12 mouse cellular contexts compared by ENCODE assay signal in genomic region chr6:86637171-86637835, GRCm38 (mm10). TPM values are rescaled to one million over a fixed set of nuclear protein-coding genes. Genes with fewer than 3 reads are reported as not detected.
DNase-seq lines count a peak whose midpoint lies in the region; ATAC-seq and TF ChIP-seq lines count a peak whose summit lies in the region.
"Had no signal": no experiment of that assay in that cellular context is flagged by ENCODE, and none has a peak within 500 bp of the region (broad histone marks: within the 10 kb centered on the region; RNA-seq: fewer than 3 reads in every experiment).

No protein-coding gene starts in this region.

- no peak overlapping the region for H3K27ac ChIP-seq in kidney, embryonic 15.5 days
- H3K27ac ChIP-seq in intestine, embryonic 16.5 days (ENCODE audit: low read length) = no peak overlapping the region; the same call in 1 of the 2 replicates
- peak overlapping the region; percentile 85 for H3K27ac ChIP-seq in liver, postnatal 0 days (ENCODE audit: low read depth)
- no peak overlapping the region for H3K27ac ChIP-seq in forebrain, embryonic 14.5 days (ENCODE audit: low read depth, low read length)
- no peak overlapping the region for H3K27ac ChIP-seq in hindbrain, embryonic 10.5 days

- no peaks in the 10 kb centered on the region for H3K36me3 ChIP-seq in kidney, embryonic 15.5 days
- no peaks in the 10 kb centered on the region for H3K36me3 ChIP-seq in intestine, embryonic 16.5 days (ENCODE audit: control insufficient read depth, insufficient read depth, low read length)
- H3K36me3 ChIP-seq in liver, postnatal 0 days (replicated peaks; ENCODE audit: insufficient read depth, low read length) = no peaks in the 10 kb centered on the region
- no peaks in the 10 kb centered on the region for H3K36me3 ChIP-seq in forebrain, embryonic 14.5 days (ENCODE audit: control insufficient read depth, insufficient read depth, low read length)
- no peaks in the 10 kb centered on the region for H3K36me3 ChIP-seq in hindbrain, embryonic 10.5 days

- no peaks in the 10 kb centered on the region for H3K4me1 ChIP-seq in kidney, embryonic 15.5 days
- H3K4me1 ChIP-seq in intestine, embryonic 16.5 days (ENCODE audit: control insufficient read depth, insufficient read depth, low read length) = peaks cover 5% of the 10 kb centered on the region; the same call in 1 of the 2 replicates
- peaks cover 48% of the 10 kb centered on the region for H3K4me1 ChIP-seq in liver, postnatal 0 days (ENCODE audit: insufficient read depth)
- H3K4me1 ChIP-seq in forebrain, embryonic 14.5 days (ENCODE audit: control insufficient read depth, insufficient read depth, low read length) = no peaks in the 10 kb centered on the region
- H3K4me1 ChIP-seq in hindbrain, embryonic 10.5 days (replicated peaks) = no peaks in the 10 kb centered on the region

- H3K4me2 ChIP-seq in kidney, embryonic 15.5 days = no peak overlapping the region
- no peak overlapping the region for H3K4me2 ChIP-seq in intestine, embryonic 16.5 days (ENCODE audit: low read depth, low read length)
- H3K4me2 ChIP-seq in liver, postnatal 0 days (ENCODE audit: low read depth, low read length) = peak overlapping the region; percentile 54
- H3K4me2 ChIP-seq in forebrain, embryonic 14.5 days (ENCODE audit: low read length) = no peak overlapping the region

- no peak overlapping the region for H3K4me3 ChIP-seq in kidney, embryonic 15.5 days (replicated peaks)
- no peak overlapping the region for H3K4me3 ChIP-seq in intestine, embryonic 16.5 days (ENCODE audit: low read length)
- H3K4me3 ChIP-seq in liver, postnatal 0 days (ENCODE audit: low read depth, low read length) = no peak overlapping the region
- H3K4me3 ChIP-seq in forebrain, embryonic 14.5 days (ENCODE audit: low read depth, low read length) = no peak overlapping the region
- H3K4me3 ChIP-seq in hindbrain, embryonic 10.5 days = no peak overlapping the region

- H3K9me3 ChIP-seq in kidney, embryonic 15.5 days (replicated peaks) = no peaks in the 10 kb centered on the region
- no peaks in the 10 kb centered on the region for H3K9me3 ChIP-seq in intestine, embryonic 16.5 days (ENCODE audit: control insufficient read depth, low read length)
- no peaks in the 10 kb centered on the region for H3K9me3 ChIP-seq in liver, postnatal 0 days (ENCODE audit: low read length)
- no peaks in the 10 kb centered on the region for H3K9me3 ChIP-seq in forebrain, embryonic 14.5 days (replicated peaks; ENCODE audit: control insufficient read depth, low read length)
- no peaks in the 10 kb centered on the region for H3K9me3 ChIP-seq in hindbrain, embryonic 10.5 days

- H3K27me3 ChIP-seq in kidney, embryonic 15.5 days = no peaks in the 10 kb centered on the region
- no peaks in the 10 kb centered on the region for H3K27me3 ChIP-seq in intestine, embryonic 16.5 days (replicated peaks; ENCODE audit: control insufficient read depth, insufficient read depth, low read length)
- H3K27me3 ChIP-seq in liver, postnatal 0 days (ENCODE audit: insufficient read depth, low read length) = no peaks in the 10 kb centered on the region
- no peaks in the 10 kb centered on the region for H3K27me3 ChIP-seq in forebrain, embryonic 14.5 days (replicated peaks; ENCODE audit: control insufficient read depth, insufficient read depth, low read length)
- no peaks in the 10 kb centered on the region for H3K27me3 ChIP-seq in hindbrain, embryonic 10.5 days (ENCODE audit: insufficient read depth, poor library complexity, severe bottlenecking)

- no peak overlapping the region for H3K9ac ChIP-seq in kidney, embryonic 15.5 days
- peak overlapping the region; percentile 34; the same call in 1 of the 2 replicates for H3K9ac ChIP-seq in intestine, embryonic 16.5 days (ENCODE audit: low read depth, low read length)
- H3K9ac ChIP-seq in liver, postnatal 0 days (replicated peaks) = peak overlapping the region; percentile 40
- no peak overlapping the region for H3K9ac ChIP-seq in forebrain, embryonic 14.5 days (ENCODE audit: low read length)

- no peak for DNase-seq in kidney, postnatal 25 days
- DNase-seq in c-Kit-positive CD71-positive TER-119-negative erythroid progenitor cells, embryonic 14.5 days (ENCODE audit: low read depth) = peak; percentile 80
- DNase-seq in liver, postnatal 0 days = no peak
- DNase-seq in forebrain, embryonic 14.5 days (ENCODE audit: low spot score) = no peak
- no peak for DNase-seq in hindbrain, embryonic 10.5 days (ENCODE audit: low spot score)
- no peak for DNase-seq in layer of hippocampus, postnatal 25 days (ENCODE audit: extremely low spot score in 1 of 2, low spot score in 1 of 2)
- DNase-seq: cerebellum, adult 11 months; midbrain, embryonic 14.5 days; retina, postnatal 1 day had no signal

- WGBS in kidney, embryonic 15.5 days = 68% methylated on average over 4 of the region's 4 CpGs
- 58% methylated on average over 4 of the region's 4 CpGs for WGBS in intestine, embryonic 16.5 days
- 43% methylated on average over 4 of the region's 4 CpGs for WGBS in liver, postnatal 0 days (ENCODE audit: insufficient replicate concordance)
- WGBS in forebrain, embryonic 14.5 days = 73% methylated on average over 4 of the region's 4 CpGs
- WGBS in hindbrain, embryonic 10.5 days = 75% methylated on average over 4 of the region's 4 CpGs

- no peak for TF ChIP-seq CTCF in liver, postnatal 0 days (IDR thresholded peaks at IDR 0.05; ENCODE audit: low read depth)

- ATAC-seq in kidney, embryonic 15.5 days (replicated peaks; ENCODE audit: low FRiP score) = 0 out of 2 replicates have a peak, but pooled peaks have one; percentile 35
- 0 out of 2 replicates have a peak, but pooled peaks have one; percentile 6 for ATAC-seq in intestine, embryonic 16.5 days
- ATAC-seq in liver, postnatal 0 days = peak; percentile 39
- no peak for ATAC-seq in forebrain, embryonic 14.5 days

- TF ChIP-seq EP300 in liver, postnatal 0 days (IDR thresholded peaks at IDR 0.05; ENCODE audit: low read depth) = peak; percentile 94

RNA-seq across cellular contexts. Expression of gene Asprv1, which starts 9.3 kb away (rescaled TPM):
- 2.6 and 4.5 TPM in 2 replicates for polyA plus RNA-seq in kidney, embryonic 15.5 days (2015; fragmentation: Nextera tagmentation; extraction: Ambion mirVana)
- polyA plus RNA-seq in intestine, embryonic 16.5 days (2015; fragmentation: Nextera tagmentation; extraction: Ambion mirVana) = 0.73 and 1.1 TPM in 2 replicates
- polyA plus RNA-seq in liver, postnatal 0 days (2015; fragmentation: Nextera tagmentation; extraction: Ambion mirVana) = 7.3 and 8.6 TPM in 2 replicates
- 0.59 and 1.0 TPM in 2 replicates for polyA plus RNA-seq in forebrain, embryonic 14.5 days (2014; fragmentation: Nextera tagmentation; extraction: Ambion mirVana)
- polyA plus RNA-seq in hindbrain, embryonic 10.5 days (2016; fragmentation: Nextera tagmentation; extraction: Ambion mirVana) = 0.71 TPM in 2 replicates
- 1 to 10 TPM; 1.4 to 1.5 TPM for total RNA-seq in layer of hippocampus, postnatal 25 days (2021)
- total RNA-seq: heart, postnatal 36 days had no signal

RNA-seq across cellular contexts. Expression of gene Mxd1, which starts 31.7 kb away (rescaled TPM):
- polyA plus RNA-seq in kidney, embryonic 15.5 days (2015; fragmentation: Nextera tagmentation; extraction: Ambion mirVana) = 10.4 and 11.9 TPM in 2 replicates
- 15.0 and 19.7 TPM in 2 replicates for polyA plus RNA-seq in intestine, embryonic 16.5 days (2015; fragmentation: Nextera tagmentation; extraction: Ambion mirVana)
- 19.1 and 22.0 TPM in 2 replicates for polyA plus RNA-seq in liver, postnatal 0 days (2015; fragmentation: Nextera tagmentation; extraction: Ambion mirVana)
- 15.3 and 16.4 TPM in 2 replicates for polyA plus RNA-seq in forebrain, embryonic 14.5 days (2014; fragmentation: Nextera tagmentation; extraction: Ambion mirVana)
- polyA plus RNA-seq in hindbrain, embryonic 10.5 days (2016; fragmentation: Nextera tagmentation; extraction: Ambion mirVana) = 11.8 and 22.2 TPM in 2 replicates
- 10 to 100 TPM; 19.2 to 21.2 TPM for total RNA-seq in layer of hippocampus, postnatal 25 days (2021)

RNA-seq across cellular contexts. Expression of gene Snrnp27, which starts 47.0 kb away (rescaled TPM):
- 106 and 123 TPM in 2 replicates for polyA plus RNA-seq in kidney, embryonic 15.5 days (2015; fragmentation: Nextera tagmentation; extraction: Ambion mirVana)
- polyA plus RNA-seq in intestine, embryonic 16.5 days (2015; fragmentation: Nextera tagmentation; extraction: Ambion mirVana) = 85.1 and 85.3 TPM in 2 replicates
- 40.5 and 41.1 TPM in 2 replicates for polyA plus RNA-seq in liver, postnatal 0 days (2015; fragmentation: Nextera tagmentation; extraction: Ambion mirVana)
- 109 and 119 TPM in 2 replicates for polyA plus RNA-seq in forebrain, embryonic 14.5 days (2014; fragmentation: Nextera tagmentation; extraction: Ambion mirVana)
- polyA plus RNA-seq in hindbrain, embryonic 10.5 days (2016; fragmentation: Nextera tagmentation; extraction: Ambion mirVana) = 120 and 128 TPM in 2 replicates
- total RNA-seq in layer of hippocampus, postnatal 25 days (2021) = 10 to 100 TPM; 57.8 to 62.2 TPM

Comparison
In these comparisons a context has a peak if more than half of its experiments do, and no peak if none do; other contexts are left out.
1. H3K9ac ChIP-seq: peak in intestine, embryonic 16.5 days (single experiment) and liver, postnatal 0 days (single experiment); none in kidney, embryonic 15.5 days (single experiment) and forebrain, embryonic 14.5 days (single experiment).